Mouse (Mus musculus): ENCODE measurements at regions not wholly inside any gene's neighbourhood (a gene's known extent, or its start where the extent isn't known, plus 50 kb on each side); places are given as distances from the start of the nearest gene placed in this dataset.

DNA sequence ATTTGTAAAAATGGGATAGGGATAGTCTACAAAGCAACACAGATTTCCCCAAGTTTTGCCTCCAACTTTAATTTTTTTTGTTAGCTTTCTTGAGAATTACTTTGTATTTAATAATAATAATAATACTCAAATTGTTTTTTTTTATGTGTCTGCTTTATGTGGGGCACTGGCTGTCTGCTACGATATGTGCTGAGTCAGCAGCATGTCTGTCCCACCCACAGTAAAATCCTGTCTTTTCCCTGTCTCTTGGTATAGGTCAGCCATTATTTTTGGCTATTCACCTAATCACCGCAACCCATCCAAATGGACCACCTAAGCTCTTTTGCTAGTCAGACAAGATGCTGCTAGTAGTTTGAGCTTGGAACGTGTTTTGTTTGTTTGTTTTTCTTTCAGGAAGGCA lies 473.0 kb downstream of the Hs3st4 start:
- H3K27me3 ChIP-seq (ENCODE audit: control insufficient read depth, insufficient read depth, low read length) = no peaks in the 10 kb centered on the region
- DNase-seq (ENCODE audit: low spot score) = no peak
- H3K36me3 ChIP-seq (replicated peaks; ENCODE audit: control insufficient read depth, insufficient read depth) = no peaks in the 10 kb centered on the region
- no peak overlapping the region for H3K4me3 ChIP-seq (replicated peaks; ENCODE audit: low read length)
- H3K4me1 ChIP-seq (replicated peaks; ENCODE audit: control insufficient read depth, insufficient read depth, low read length) = no peaks in the 10 kb centered on the region
- no peak overlapping the region for H3K4me2 ChIP-seq (replicated peaks)
- no peak overlapping the region for H3K27ac ChIP-seq
- ATAC-seq (ENCODE audit: low FRiP score) = no peak
- no peaks in the 10 kb centered on the region for H3K9me3 ChIP-seq (ENCODE audit: control insufficient read depth, low read length)
- WGBS = 84% methylated on average over 3 of the region's 3 CpGs
- no peak overlapping the region for H3K9ac ChIP-seq

DNA sequence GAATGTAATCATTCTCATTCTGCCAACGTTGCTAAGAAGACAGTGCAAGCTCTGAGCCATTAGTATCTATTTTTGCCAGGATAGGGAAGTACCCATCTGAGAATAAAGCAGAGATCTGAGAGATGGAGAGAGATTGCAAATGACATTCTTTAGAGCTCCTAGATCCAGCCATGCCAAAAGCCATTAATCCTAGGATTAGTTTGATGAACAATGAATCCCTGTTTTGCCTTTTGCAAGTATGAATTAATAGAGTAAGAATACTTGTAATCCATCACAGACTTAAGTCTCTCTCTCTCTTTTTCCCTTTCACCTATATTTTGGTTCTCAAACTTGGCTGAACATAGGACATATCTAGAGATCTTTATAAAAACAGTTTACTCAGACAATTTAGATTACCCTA lies 504.7 kb downstream of the Hs3st4 start:
- no peak for ATAC-seq (ENCODE audit: low FRiP score)
- 73% methylated on average over 1 of the region's 1 CpGs for WGBS

DNA sequence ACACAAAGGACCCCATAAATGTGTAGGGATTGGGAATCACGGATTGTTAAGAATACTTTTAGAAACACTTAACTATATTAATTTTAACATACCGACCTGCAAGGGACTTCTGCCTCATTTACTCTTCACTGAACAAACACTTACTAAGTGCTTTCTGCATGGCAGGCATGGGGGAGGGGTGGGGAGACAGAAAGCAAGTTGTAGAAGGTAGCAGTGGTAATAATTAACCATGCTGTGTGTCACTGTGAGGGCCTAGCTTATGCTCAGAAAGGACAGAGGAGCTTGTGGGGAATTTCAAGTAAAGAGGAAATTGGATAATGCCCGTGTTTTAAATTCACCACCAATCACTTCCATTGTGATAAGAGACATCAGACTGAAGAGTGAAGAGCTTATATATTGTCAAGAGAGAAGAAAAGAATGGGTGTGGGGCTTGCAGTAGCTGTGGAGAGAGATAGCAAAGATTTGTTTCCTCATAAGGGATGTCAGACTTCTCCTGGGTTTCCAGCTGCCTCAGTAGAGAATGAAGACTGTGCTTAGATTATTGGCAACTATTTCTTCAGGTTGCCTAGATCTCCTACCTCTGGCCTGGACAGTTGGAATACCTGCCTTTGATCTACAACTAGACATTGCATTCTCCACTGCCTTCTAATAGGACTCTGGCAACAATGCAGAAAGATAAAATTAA lies 508.6 kb downstream of the Hs3st4 start:
- Histone ChIP-seq H3K9me3 (ENCODE audit: control insufficient read depth, low read length) (no peaks in the 10 kb centered on the region), H3K27me3 (ENCODE audit: control insufficient read depth, insufficient read depth, low read length) (no peaks in the 10 kb centered on the region), H3K4me1 (replicated peaks; ENCODE audit: control insufficient read depth, insufficient read depth, low read length) (no peaks in the 10 kb centered on the region), H3K9ac (no peak overlapping the region), H3K4me3 (replicated peaks; ENCODE audit: low read length) (no peak overlapping the region), H3K4me2 (replicated peaks) (no peak overlapping the region), H3K27ac (no peak overlapping the region), H3K36me3 (replicated peaks; ENCODE audit: control insufficient read depth, insufficient read depth) (no peaks in the 10 kb centered on the region)
- 54% methylated on average over 3 of the region's 3 CpGs for whole genome bisulfite sequencing
- ATAC-seq (ENCODE audit: low FRiP score) (no peak), DNase-seq (ENCODE audit: low spot score) (no peak)

More for the DNA sequence above, 504.7 kb downstream of the Hs3st4 start:
- no peak overlapping the region for H3K27ac ChIP-seq
- no peaks in the 10 kb centered on the region for H3K9me3 ChIP-seq (ENCODE audit: control insufficient read depth, low read length)
- H3K9ac ChIP-seq = no peak overlapping the region
- no peaks in the 10 kb centered on the region for H3K4me1 ChIP-seq (replicated peaks; ENCODE audit: control insufficient read depth, insufficient read depth, low read length)
- no peaks in the 10 kb centered on the region for H3K36me3 ChIP-seq (replicated peaks; ENCODE audit: control insufficient read depth, insufficient read depth)
- no peak for DNase-seq (ENCODE audit: low spot score)
- no peak overlapping the region for H3K4me3 ChIP-seq (replicated peaks; ENCODE audit: low read length)
- no peaks in the 10 kb centered on the region for H3K27me3 ChIP-seq (ENCODE audit: control insufficient read depth, insufficient read depth, low read length)
- no peak overlapping the region for H3K4me2 ChIP-seq (replicated peaks)

DNA sequence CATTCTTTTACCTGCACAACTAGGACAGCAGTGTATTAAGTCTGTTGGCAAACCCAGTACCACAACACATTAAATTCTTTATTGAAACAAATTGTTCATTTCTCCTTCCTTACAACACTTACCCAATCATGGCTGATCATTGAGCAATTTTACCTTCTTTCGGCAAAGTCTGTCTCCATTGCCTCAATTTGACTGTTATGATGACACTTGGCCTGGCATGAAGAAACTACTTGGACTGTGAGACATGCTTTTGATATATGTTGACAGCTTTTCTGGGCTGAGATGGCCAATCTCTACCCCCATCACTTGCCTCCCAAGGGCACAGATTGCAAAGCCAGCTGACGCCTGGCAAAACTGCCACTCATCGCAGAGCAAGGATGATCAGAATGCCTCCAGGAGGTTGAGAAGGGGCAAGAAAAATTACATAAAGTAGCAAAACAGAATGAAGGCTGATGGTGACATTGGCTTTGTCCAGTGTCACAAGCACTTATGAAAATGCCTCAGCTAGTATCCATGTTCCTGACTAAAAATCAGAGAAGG lies 509.3 kb downstream of the Hs3st4 start:
- no peak for DNase-seq (ENCODE audit: low spot score)
- ATAC-seq (ENCODE audit: low FRiP score) = no peak
- Histone ChIP-seq H3K36me3 (replicated peaks; ENCODE audit: control insufficient read depth, insufficient read depth) (no peaks in the 10 kb centered on the region), H3K27me3 (ENCODE audit: control insufficient read depth, insufficient read depth, low read length) (no peaks in the 10 kb centered on the region), H3K27ac (no peak overlapping the region), H3K4me2 (replicated peaks) (no peak overlapping the region), H3K9me3 (ENCODE audit: control insufficient read depth, low read length) (no peaks in the 10 kb centered on the region), H3K4me1 (replicated peaks; ENCODE audit: control insufficient read depth, insufficient read depth, low read length) (no peaks in the 10 kb centered on the region), H3K4me3 (replicated peaks; ENCODE audit: low read length) (no peak overlapping the region), H3K9ac (no peak overlapping the region)
- WGBS = 87% methylated on average over 3 of the region's 3 CpGs

DNA sequence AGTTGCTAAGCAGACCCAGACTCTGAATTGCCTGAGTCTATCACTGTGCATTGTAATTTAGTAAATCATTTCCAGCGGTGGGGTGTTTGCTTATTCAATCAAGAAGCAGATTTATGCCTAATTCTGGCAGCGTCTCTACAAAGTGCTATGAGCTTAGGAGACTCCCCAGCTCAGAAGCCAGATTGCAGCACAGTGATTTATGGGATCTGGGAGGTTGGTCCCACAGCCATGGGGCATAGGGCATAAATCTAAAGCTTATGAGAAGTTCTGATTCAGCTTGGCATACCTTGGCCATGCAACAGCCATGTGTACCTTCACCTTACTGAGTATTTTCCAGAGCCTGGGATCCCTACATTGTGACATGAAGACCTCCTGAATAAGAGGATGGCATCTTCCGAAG lies 518.0 kb downstream of the Hs3st4 start:
- H3K9me3 ChIP-seq (ENCODE audit: control insufficient read depth, low read length) = no peaks in the 10 kb centered on the region
- DNase-seq (ENCODE audit: low spot score) = no peak

DNA sequence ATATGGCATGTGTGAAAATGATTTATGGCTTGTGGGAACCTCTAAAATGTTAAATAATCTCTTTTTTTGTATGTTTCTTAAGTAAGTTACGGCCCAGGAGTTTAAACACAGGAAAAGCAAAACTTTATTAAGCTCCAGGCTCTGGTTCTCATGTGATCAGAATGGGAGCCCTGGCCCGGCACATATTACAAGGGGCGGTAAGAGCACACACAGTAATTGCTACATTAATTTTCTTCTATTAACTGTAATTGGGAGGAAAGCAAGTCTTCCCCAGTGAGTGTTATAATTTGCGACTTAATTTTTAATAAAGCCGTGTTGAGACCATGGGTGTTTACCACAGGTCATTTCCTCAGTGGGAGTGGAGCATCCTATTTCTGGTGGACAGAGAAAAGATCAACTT lies 520.1 kb downstream of the Hs3st4 start:
- Histone ChIP-seq H3K36me3 (replicated peaks; ENCODE audit: control insufficient read depth, insufficient read depth) (no peaks in the 10 kb centered on the region), H3K9ac (no peak overlapping the region), H3K4me3 (replicated peaks; ENCODE audit: low read length) (no peak overlapping the region), H3K4me2 (replicated peaks) (no peak overlapping the region), H3K4me1 (replicated peaks; ENCODE audit: control insufficient read depth, insufficient read depth, low read length) (no peaks in the 10 kb centered on the region), H3K9me3 (ENCODE audit: control insufficient read depth, low read length) (no peaks in the 10 kb centered on the region), H3K27me3 (ENCODE audit: control insufficient read depth, insufficient read depth, low read length) (no peaks in the 10 kb centered on the region), H3K27ac (no peak overlapping the region)
- WGBS = 68% methylated on average over 5 of the region's 5 CpGs
- ATAC-seq (ENCODE audit: low FRiP score) (no peak), DNase-seq (ENCODE audit: low spot score) (no peak)

More for the DNA sequence above, 518.0 kb downstream of the Hs3st4 start:
- Histone ChIP-seq H3K4me2 (replicated peaks) (no peak overlapping the region), H3K4me1 (replicated peaks; ENCODE audit: control insufficient read depth, insufficient read depth, low read length) (no peaks in the 10 kb centered on the region), H3K27ac (no peak overlapping the region), H3K36me3 (replicated peaks; ENCODE audit: control insufficient read depth, insufficient read depth) (no peaks in the 10 kb centered on the region), H3K4me3 (replicated peaks; ENCODE audit: low read length) (no peak overlapping the region), H3K27me3 (ENCODE audit: control insufficient read depth, insufficient read depth, low read length) (no peaks in the 10 kb centered on the region), H3K9ac (no peak overlapping the region)
- ATAC-seq (ENCODE audit: low FRiP score) = no peak
- WGBS = 64% methylated on average over 3 of the region's 3 CpGs

DNA sequence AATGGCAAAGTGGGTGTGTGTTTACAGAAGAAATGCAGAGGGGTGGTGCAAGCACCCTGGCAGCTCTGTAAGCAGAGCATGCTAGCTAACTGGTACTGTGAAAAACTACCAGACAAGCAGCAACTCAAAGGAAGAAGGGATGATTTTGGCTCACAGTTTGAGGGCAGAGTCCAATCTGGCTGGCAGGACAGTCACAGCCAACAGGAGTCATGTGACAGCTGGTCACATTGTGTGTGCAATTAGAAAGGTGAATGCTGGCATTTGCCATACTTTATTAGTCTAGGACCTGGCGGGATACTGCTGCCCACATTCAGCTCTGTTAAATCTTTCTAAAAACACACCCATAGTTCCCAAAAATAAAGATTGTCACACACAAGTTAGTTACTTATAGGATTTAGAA lies 566.4 kb downstream of the Hs3st4 start:
- Histone ChIP-seq H3K27ac (no peak overlapping the region), H3K4me3 (replicated peaks; ENCODE audit: low read length) (no peak overlapping the region), H3K9ac (no peak overlapping the region), H3K4me2 (replicated peaks) (no peak overlapping the region), H3K9me3 (ENCODE audit: control insufficient read depth, low read length) (no peaks in the 10 kb centered on the region), H3K27me3 (ENCODE audit: control insufficient read depth, insufficient read depth, low read length) (no peaks in the 10 kb centered on the region), H3K36me3 (replicated peaks; ENCODE audit: control insufficient read depth, insufficient read depth) (no peaks in the 10 kb centered on the region), H3K4me1 (replicated peaks; ENCODE audit: control insufficient read depth, insufficient read depth, low read length) (no peaks in the 10 kb centered on the region)
- no peak for DNase-seq (ENCODE audit: low spot score)
- WGBS = 89% methylated on average over 1 of the region's 1 CpGs
- no peak for ATAC-seq (ENCODE audit: low FRiP score)

DNA sequence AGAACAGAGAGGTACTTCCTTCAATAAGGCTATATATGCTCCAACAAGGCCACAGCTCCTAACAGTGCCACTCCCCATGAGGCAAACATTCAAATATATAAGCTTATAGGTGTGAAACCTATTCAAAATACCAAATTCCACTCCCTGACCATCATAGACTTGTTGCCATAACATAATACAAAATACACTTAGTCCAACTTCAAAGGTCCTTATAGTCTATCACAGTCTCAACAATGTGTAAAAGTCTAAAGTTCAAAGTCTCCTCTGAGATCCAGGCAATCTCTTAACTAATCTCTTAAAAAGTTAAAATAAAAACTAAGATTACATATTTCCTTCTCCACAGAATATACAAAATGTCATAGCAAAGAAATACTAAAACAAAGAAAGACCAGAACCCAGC lies 574.5 kb downstream of the Hs3st4 start:
- H3K27me3 ChIP-seq (ENCODE audit: control insufficient read depth, insufficient read depth, low read length) = no peaks in the 10 kb centered on the region
- H3K9me3 ChIP-seq (ENCODE audit: control insufficient read depth, low read length) = no peaks in the 10 kb centered on the region
- H3K4me1 ChIP-seq (replicated peaks; ENCODE audit: control insufficient read depth, insufficient read depth, low read length) = no peaks in the 10 kb centered on the region
- no peak overlapping the region for H3K9ac ChIP-seq
- no peak overlapping the region for H3K4me2 ChIP-seq (replicated peaks)
- no peak for ATAC-seq (ENCODE audit: low FRiP score)
- H3K27ac ChIP-seq = no peak overlapping the region
- DNase-seq (ENCODE audit: low spot score) = no peak
- no peaks in the 10 kb centered on the region for H3K36me3 ChIP-seq (replicated peaks; ENCODE audit: control insufficient read depth, insufficient read depth)
- no peak overlapping the region for H3K4me3 ChIP-seq (replicated peaks; ENCODE audit: low read length)

DNA sequence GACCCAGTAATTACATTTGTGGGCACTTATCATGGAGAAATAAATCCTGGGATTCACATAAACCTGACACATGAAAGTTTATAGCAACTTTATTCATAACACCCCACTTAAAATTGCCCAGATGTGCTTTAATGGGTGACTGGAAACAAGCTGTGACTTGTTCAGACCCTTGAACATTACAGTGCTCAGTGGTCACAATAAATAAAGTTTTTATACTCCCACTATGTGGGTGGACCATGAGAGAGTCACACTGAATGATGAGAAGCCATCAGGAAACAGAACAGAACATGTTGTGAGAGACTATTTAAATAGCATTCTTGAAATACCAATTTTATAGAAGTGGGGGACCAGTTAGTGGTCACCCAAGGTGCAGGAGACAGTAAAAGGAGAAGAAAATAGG lies 588.1 kb downstream of the Hs3st4 start:
- no peaks in the 10 kb centered on the region for H3K36me3 ChIP-seq (replicated peaks; ENCODE audit: control insufficient read depth, insufficient read depth)
- no peak overlapping the region for H3K27ac ChIP-seq
- no peak overlapping the region for H3K4me2 ChIP-seq (replicated peaks)
- no peak overlapping the region for H3K9ac ChIP-seq
- no peaks in the 10 kb centered on the region for H3K9me3 ChIP-seq (ENCODE audit: control insufficient read depth, low read length)
- DNase-seq (ENCODE audit: low spot score) (no peak), ATAC-seq (ENCODE audit: low FRiP score) (no peak)
- H3K4me1 ChIP-seq (replicated peaks; ENCODE audit: control insufficient read depth, insufficient read depth, low read length) = no peaks in the 10 kb centered on the region
- no peaks in the 10 kb centered on the region for H3K27me3 ChIP-seq (ENCODE audit: control insufficient read depth, insufficient read depth, low read length)
- no peak overlapping the region for H3K4me3 ChIP-seq (replicated peaks; ENCODE audit: low read length)

DNA sequence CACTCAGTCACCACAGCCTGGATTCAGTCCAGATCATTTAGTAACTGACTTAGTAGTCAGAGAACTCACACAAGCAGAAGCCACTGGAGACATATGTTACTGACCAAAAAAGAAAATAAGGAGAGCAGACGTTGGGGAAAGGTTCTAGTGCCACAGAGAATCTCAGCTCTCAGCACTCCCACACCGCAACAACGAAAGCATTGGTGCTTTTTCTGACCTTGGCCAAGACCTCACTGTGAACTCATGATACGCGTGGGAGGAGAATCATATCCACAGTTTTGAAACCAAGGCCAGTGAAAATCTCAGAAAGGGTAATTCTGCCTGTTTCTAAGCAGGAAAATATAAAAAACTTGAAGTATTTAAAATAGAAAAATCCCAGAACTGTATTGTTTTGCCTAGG lies 591.0 kb downstream of the Hs3st4 start:
- Histone ChIP-seq H3K9ac (no peak overlapping the region), H3K4me3 (replicated peaks; ENCODE audit: low read length) (no peak overlapping the region), H3K4me2 (replicated peaks) (no peak overlapping the region), H3K27me3 (ENCODE audit: control insufficient read depth, insufficient read depth, low read length) (no peaks in the 10 kb centered on the region), H3K9me3 (ENCODE audit: control insufficient read depth, low read length) (no peaks in the 10 kb centered on the region), H3K4me1 (replicated peaks; ENCODE audit: control insufficient read depth, insufficient read depth, low read length) (no peaks in the 10 kb centered on the region), H3K36me3 (replicated peaks; ENCODE audit: control insufficient read depth, insufficient read depth) (no peaks in the 10 kb centered on the region), H3K27ac (no peak overlapping the region)
- DNase-seq (ENCODE audit: low spot score) (no peak), ATAC-seq (ENCODE audit: low FRiP score) (no peak)
- WGBS = 85% methylated on average over 5 of the region's 5 CpGs

All from hindbrain, embryonic 14.5 days (tissue).